Mouse (Mus musculus): Measurements from ENCODE around the gene Lca5l.

The Lca5l gene

GRCm38 (mm10) chr16:96191531-96192506 is at the start of gene Lca5l:
Lca5l (minus strand) TSS chr16:96192271.
- DNase-seq (ENCODE audit: low spot score): peak; percentile 100

- peak; percentile 17 for DNase-seq (ENCODE audit: low spot score)
Measured at GRCm38 (mm10) chr16:96235366-96235970, 43.4 kb upstream of the Lca5l start, which contains the start of gene B3galt5. B3galt5 (plus strand) TSS chr16:96235801.

- no peak for DNase-seq (ENCODE audit: low spot score)
Measured at GRCm38 (mm10) chr16:96233996-96234395, 41.9 kb upstream of the Lca5l start.

GRCm38 (mm10) chr16:96231974-96232373 is 39.9 kb upstream of the Lca5l start:
- no peak for DNase-seq (ENCODE audit: low spot score)

- no peak for DNase-seq (ENCODE audit: low spot score)
Measured at GRCm38 (mm10) chr16:96231251-96231650, 39.2 kb upstream of the Lca5l start.

- DNase-seq (ENCODE audit: low spot score): peak; percentile 89
Measured at GRCm38 (mm10) chr16:96230411-96230810, 38.3 kb upstream of the Lca5l start.

GRCm38 (mm10) chr16:96229044-96229555 is 37.0 kb upstream of the Lca5l start:
- peak; percentile 26 for DNase-seq (ENCODE audit: low spot score)

- no peak for DNase-seq (ENCODE audit: low spot score)
Measured at GRCm38 (mm10) chr16:96228438-96228837, 36.4 kb upstream of the Lca5l start.

- no peak for DNase-seq (ENCODE audit: low spot score)
Measured at GRCm38 (mm10) chr16:96222452-96222851, 30.4 kb upstream of the Lca5l start.

- no peak for DNase-seq (ENCODE audit: low spot score)
Measured at GRCm38 (mm10) chr16:96221959-96222358, 29.9 kb upstream of the Lca5l start.

- no peak for DNase-seq (ENCODE audit: low spot score)
Measured at GRCm38 (mm10) chr16:96221491-96221890, 29.4 kb upstream of the Lca5l start.

GRCm38 (mm10) chr16:96213027-96213426 is 21.0 kb upstream of the Lca5l start:
- no peak for DNase-seq (ENCODE audit: low spot score)

GRCm38 (mm10) chr16:96210856-96211255 is 18.8 kb upstream of the Lca5l start:
- no peak for DNase-seq (ENCODE audit: low spot score)

GRCm38 (mm10) chr16:96209789-96210188 is 17.7 kb upstream of the Lca5l start:
- peak; percentile 25 for DNase-seq (ENCODE audit: low spot score)

- DNase-seq (ENCODE audit: low spot score): no peak
Measured at GRCm38 (mm10) chr16:96201485-96202232, 9.6 kb upstream of the Lca5l start.

GRCm38 (mm10) chr16:96200702-96201028 is 8.6 kb upstream of the Lca5l start:
- no peak for DNase-seq (ENCODE audit: low spot score)

GRCm38 (mm10) chr16:96199913-96200701 is 8.0 kb upstream of the Lca5l start, which contains the start of gene Sh3bgr:
Sh3bgr (plus strand) TSS chr16:96200450.
- peak; percentile 21 for DNase-seq (ENCODE audit: low spot score)

- DNase-seq (ENCODE audit: low spot score): no peak
Measured at GRCm38 (mm10) chr16:96187619-96188018, 4.5 kb downstream of the Lca5l start.

GRCm38 (mm10) chr16:96179156-96179555 is 12.9 kb downstream of the Lca5l start:
- DNase-seq (ENCODE audit: low spot score): no peak

GRCm38 (mm10) chr16:96175399-96175798 is 16.7 kb downstream of the Lca5l start:
- no peak for DNase-seq (ENCODE audit: low spot score)

- no peak for DNase-seq (ENCODE audit: low spot score)
Measured at GRCm38 (mm10) chr16:96173648-96174047, 18.4 kb downstream of the Lca5l start.
